Mouse (Mus musculus) macrophage (primary cell): Measurements from ENCODE around the gene Nup210l. TPM values are rescaled to one million over a fixed set of nuclear protein-coding genes. Genes with fewer than 3 reads are reported as not detected.

Experiments used
- H3K27ac ChIP-seq: fragments of 350-480 bp; formaldehyde crosslinking; 2 replicates; pipeline ENCODE4 v1.9.0; 2021
- H3K36me3 ChIP-seq: fragments of 350-480 bp; formaldehyde crosslinking; 2 replicates; pipeline ENCODE4 v1.9.0; 2021; ENCODE audit errors: inconsistent target
- H3K4me3 ChIP-seq: fragments of 350-480 bp; formaldehyde crosslinking; 2 replicates; pipeline ENCODE4 v1.9.0; 2021; ENCODE audit errors: inconsistent target
- H3K79me2 ChIP-seq: fragments of 350-480 bp; formaldehyde crosslinking; 2 replicates; pipeline ENCODE4 v1.9.0; 2021; ENCODE audit errors: inconsistent target
- WGBS: methylation state at CpG from one replicate; pipeline ENCODE4 v1.1.7; 2026; ENCODE audit warnings: inconsistent platforms; ENCODE audit not compliant: missing documents; 5-methylcytosine and 5-hydroxymethylcytosine counted together
- polyA plus RNA-seq: library from polyadenylated mRNA; stranded (reverse); fragments of 250-400 nt; gene quantifications from 3 replicates; pipeline ENCODE4 v1.2.4, GENCODE M21; 2018; ENCODE audit warnings: inconsistent platforms
- total RNA-seq, 78 experiments: library from RNA; depleted of rRNA; stranded (reverse); fragments of 250-400 nt; gene quantifications; 1 replicate in 9 of 78; 2 replicates in 24 of 78; 3 replicates in 43 of 78; 4 replicates in 2 of 78; pipeline ENCODE4 v1.2.4; 2018; ENCODE audit warnings: inconsistent platforms in 56 of 78

Nup210l gene
- 1 to 10 TPM in 25 of 26 experiments, under 1 TPM in 1; 0.99 to 4.0 (median 1.7) TPM for total RNA-seq (2018; cell fraction: chromatin; rRNA removed)
- total RNA-seq (2018; cell fraction: cytosol; rRNA removed) = under 1 TPM in 23 of 26 experiments, not detected in 3; 0.03 to 0.16 (median 0.06) TPM
- total RNA-seq (2018; cell fraction: nucleus; rRNA removed) = 1 to 10 TPM in 6 of 26 experiments, under 1 TPM in 20; 0.34 to 3.5 (median 0.68) TPM
- polyA plus RNA-seq = 0.04 TPM in 1 of 3 replicates, not detected in the others

GRCm38 (mm10) chr3:90103938-90104337, at the start of gene Nup210l:
Gene Nup210l, plus strand, starts transcription at chr3:90104132.
- Histone ChIP-seq H3K79me2 (no peaks in the 10 kb centered on the region), H3K4me3 (no peak within 1 kb of the TSS), H3K27ac (no peak within 1 kb of the TSS), H3K36me3 (peaks cover 4% of the 10 kb centered on the region; the same call in 1 of the 2 replicates)
- 88% methylated on average over 13 of the region's 13 CpGs for WGBS

GRCm38 (mm10) chr3:90061549-90061948, 42.4 kb upstream of the Nup210l start:
- Histone ChIP-seq H3K4me3 (no peak overlapping the region), H3K27ac (no peak overlapping the region), H3K79me2 (peaks cover 11% of the 10 kb centered on the region; the same call in 1 of the 2 replicates), H3K36me3 (peaks cover 35% of the 10 kb centered on the region)
- WGBS = 98% methylated on average over 5 of the region's 6 CpGs

- WGBS = 86% methylated on average over 2 of the region's 2 CpGs
- Histone ChIP-seq H3K36me3 (peaks cover 27% of the 10 kb centered on the region), H3K4me3 (no peak overlapping the region), H3K27ac (no peak overlapping the region), H3K79me2 (peaks cover under 1% of the 10 kb centered on the region; the same call in 1 of the 2 replicates)
These were observed 41.4 kb upstream of the Nup210l start for GRCm38 (mm10) chr3:90062539-90062938.

- no peak overlapping the region for H3K4me3 ChIP-seq
- H3K27ac ChIP-seq = no peak overlapping the region
- H3K79me2 ChIP-seq = no peaks in the 10 kb centered on the region
- 100% methylated on average over 2 of the region's 3 CpGs for WGBS
- H3K36me3 ChIP-seq = peaks cover 15% of the 10 kb centered on the region; the same call in 1 of the 2 replicates
These were observed 39.5 kb upstream of the Nup210l start for GRCm38 (mm10) chr3:90064383-90064782.

- no peaks in the 10 kb centered on the region for H3K79me2 ChIP-seq
- WGBS = 50% methylated on average over 3 of the region's 3 CpGs
- no peak overlapping the region for H3K27ac ChIP-seq
- H3K36me3 ChIP-seq = peaks cover 8% of the 10 kb centered on the region; the same call in 1 of the 2 replicates
- no peak overlapping the region for H3K4me3 ChIP-seq
These were observed 38.4 kb upstream of the Nup210l start for GRCm38 (mm10) chr3:90065553-90065952.

GRCm38 (mm10) chr3:90067851-90068250, 36.1 kb upstream of the Nup210l start:
- Histone ChIP-seq H3K4me3 (no peak overlapping the region), H3K27ac (no peak overlapping the region), H3K36me3 (no peaks in the 10 kb centered on the region), H3K79me2 (no peaks in the 10 kb centered on the region)
- WGBS = 98% methylated on average over 4 of the region's 4 CpGs

- Histone ChIP-seq H3K79me2 (no peaks in the 10 kb centered on the region), H3K36me3 (no peaks in the 10 kb centered on the region), H3K27ac (no peak overlapping the region), H3K4me3 (no peak overlapping the region)
- WGBS = 82% methylated on average over 7 of the region's 7 CpGs
These were observed 34.2 kb upstream of the Nup210l start for GRCm38 (mm10) chr3:90069688-90070087.

- no peaks in the 10 kb centered on the region for H3K36me3 ChIP-seq
- 62% methylated on average over 4 of the region's 4 CpGs for WGBS
- H3K4me3 ChIP-seq = no peak within 1 kb of the TSS
- no peak within 1 kb of the TSS for H3K27ac ChIP-seq
- no peaks in the 10 kb centered on the region for H3K79me2 ChIP-seq
These were observed 31.6 kb upstream of the Nup210l start, which contains the start of gene Tpm3 for GRCm38 (mm10) chr3:90072294-90072693. Gene Tpm3, plus strand, starts transcription at chr3:90072649.

GRCm38 (mm10) chr3:90076921-90077716, 26.8 kb upstream of the Nup210l start:
- Histone ChIP-seq H3K27ac (no peak overlapping the region), H3K4me3 (no peak overlapping the region), H3K79me2 (peaks cover 21% of the 10 kb centered on the region), H3K36me3 (no peaks in the 10 kb centered on the region)
- 47% methylated on average over 5 of the region's 5 CpGs for WGBS

GRCm38 (mm10) chr3:90078224-90078623, 25.7 kb upstream of the Nup210l start:
- Histone ChIP-seq H3K4me3 (no peak overlapping the region), H3K27ac (no peak overlapping the region), H3K36me3 (no peaks in the 10 kb centered on the region), H3K79me2 (peaks cover 32% of the 10 kb centered on the region)
- WGBS = 75% methylated on average over 5 of the region's 5 CpGs

GRCm38 (mm10) chr3:90079133-90079762, 24.7 kb upstream of the Nup210l start:
- H3K36me3 ChIP-seq = no peaks in the 10 kb centered on the region
- H3K79me2 ChIP-seq = peaks cover 43% of the 10 kb centered on the region
- H3K4me3 ChIP-seq = peak overlapping the region; percentile 84
- H3K27ac ChIP-seq = peak overlapping the region; percentile 97
- 1% methylated on average over 23 of the region's 33 CpGs for WGBS

- Histone ChIP-seq H3K36me3 (no peaks in the 10 kb centered on the region), H3K27ac (peak overlapping the region; percentile 97), H3K79me2 (peaks cover 49% of the 10 kb centered on the region), H3K4me3 (peak overlapping the region; percentile 84)
- WGBS = under 1% methylated on average over 49 of the region's 53 CpGs
These were observed 24.0 kb upstream of the Nup210l start for GRCm38 (mm10) chr3:90079763-90080497.

GRCm38 (mm10) chr3:90080498-90080863, 23.5 kb upstream of the Nup210l start:
- H3K36me3 ChIP-seq = no peaks in the 10 kb centered on the region
- H3K4me3 ChIP-seq = peak overlapping the region; percentile 84
- peak overlapping the region; percentile 97 for H3K27ac ChIP-seq
- 4% methylated on average over 6 of the region's 6 CpGs for WGBS
- H3K79me2 ChIP-seq = peaks cover 55% of the 10 kb centered on the region
